ENCODE assay signal across 13 mouse cellular contexts in genomic region chr3:126996721-126997120, GRCm38 (mm10).
DNase-seq lines count a peak whose midpoint lies in the region; ATAC-seq and TF ChIP-seq lines count a peak whose summit lies in the region.
"Had no signal": no experiment of that assay in that cellular context is flagged by ENCODE, and none has a peak within 500 bp of the region (broad histone marks: within the 10 kb centered on the region; RNA-seq: fewer than 3 reads in every experiment).

No protein-coding gene starts in this region.

- 12% methylated on average over 8 of the region's 8 CpGs for WGBS in forebrain, embryonic 15.5 days
- 82% methylated on average over 8 of the region's 8 CpGs for WGBS in limb, embryonic 14.5 days

- H3K9ac ChIP-seq in forebrain, embryonic 15.5 days (replicated peaks), result peak overlapping the region; percentile 22; the same call in 1 of the 2 replicates
- H3K9ac ChIP-seq in limb, embryonic 14.5 days (ENCODE audit: low read depth, low read length, severe bottlenecking), result no peak overlapping the region
- H3K9ac ChIP-seq: heart, embryonic 13.5 days; liver, embryonic 15.5 days had no signal

- peak overlapping the region; percentile 38 for H3K4me2 ChIP-seq in forebrain, embryonic 15.5 days (replicated peaks)
- H3K4me2 ChIP-seq in limb, embryonic 14.5 days (replicated peaks; ENCODE audit: low read depth, low read length, severe bottlenecking), result no peak overlapping the region
- H3K4me2 ChIP-seq: liver, embryonic 15.5 days had no signal

- no peaks in the 10 kb centered on the region for H3K9me3 ChIP-seq in forebrain, embryonic 15.5 days
- no peaks in the 10 kb centered on the region for H3K9me3 ChIP-seq in limb, embryonic 14.5 days (ENCODE audit: control insufficient read depth, low read length)
- H3K9me3 ChIP-seq: heart, embryonic 13.5 days; liver, embryonic 15.5 days had no signal

- H3K27ac ChIP-seq in layer of hippocampus, adult 2 months, result peak overlapping the region; percentile 92
- peak overlapping the region; percentile 72 for H3K27ac ChIP-seq in forebrain, embryonic 15.5 days (replicated peaks)
- H3K27ac ChIP-seq in limb, embryonic 14.5 days (replicated peaks; ENCODE audit: low read depth, low read length), result no peak overlapping the region
- H3K27ac ChIP-seq: heart, embryonic 13.5 days; liver, embryonic 15.5 days had no signal

- peak overlapping the region; percentile 46 for H3K4me3 ChIP-seq in layer of hippocampus, adult 2 months
- peak overlapping the region; percentile 26; the same call in 1 of the 2 replicates for H3K4me3 ChIP-seq in forebrain, embryonic 15.5 days
- H3K4me3 ChIP-seq in limb, embryonic 14.5 days (replicated peaks; ENCODE audit: low read length), result 0 out of 2 replicates have a peak overlapping the region, but pooled peaks have one; percentile 29
- H3K4me3 ChIP-seq: liver, embryonic 15.5 days had no signal

- DNase-seq in layer of hippocampus, adult 2 months (ENCODE audit: low spot score in 2 of 2), result no peak
- no peak for DNase-seq in layer of hippocampus, adult 9-10 months (ENCODE audit: low spot score)
- DNase-seq in limb, embryonic 14.5 days (ENCODE audit: low spot score), result no peak
- peak; percentile 37 for DNase-seq in retina, postnatal 1 day
- DNase-seq in cerebellum, adult 9-11 months, result no peak
- DNase-seq in kidney, postnatal 14 days, result no peak
- DNase-seq: cerebellum, adult 11 months; kidney, adult 11 months; thymus, postnatal 14 days had no signal

- peak; percentile 53 for ATAC-seq in forebrain, embryonic 15.5 days (replicated peaks)
- no peak for ATAC-seq in limb, embryonic 14.5 days (ENCODE audit: low FRiP score, low read depth)
- ATAC-seq in erythroblast, adult 5-6 weeks (replicated peaks; ENCODE audit: low FRiP score, poor library complexity, severe bottlenecking), result no peak

- peaks cover 42% of the 10 kb centered on the region for H3K4me1 ChIP-seq in forebrain, embryonic 15.5 days
- H3K4me1 ChIP-seq in limb, embryonic 14.5 days (ENCODE audit: control insufficient read depth, insufficient read depth, low read length), result peaks cover 13% of the 10 kb centered on the region; the same call in 1 of the 2 replicates
- H3K4me1 ChIP-seq: liver, embryonic 15.5 days had no signal

- H3K36me3 ChIP-seq in forebrain, embryonic 15.5 days, result peaks cover under 1% of the 10 kb centered on the region; the same call in 1 of the 2 replicates
- no peaks in the 10 kb centered on the region; the same call in 1 of the 2 replicates for H3K36me3 ChIP-seq in limb, embryonic 14.5 days (ENCODE audit: control insufficient read depth, insufficient read depth, low read length)
- H3K36me3 ChIP-seq: heart, embryonic 13.5 days; liver, embryonic 15.5 days had no signal

- no peak for TF ChIP-seq CTCF in layer of hippocampus, adult 2 months (conservative IDR thresholded peaks at IDR 0.05)

- no peak for TF ChIP-seq POLR2A in limb, embryonic 14.5 days (IDR thresholded peaks at IDR 0.05; ENCODE audit: borderline replicate concordance, extremely low read depth, insufficient read depth, insufficient read length)

- H3K27me3 ChIP-seq in forebrain, embryonic 15.5 days, result no peaks in the 10 kb centered on the region
- H3K27me3 ChIP-seq in limb, embryonic 14.5 days (ENCODE audit: control insufficient read depth, insufficient read depth, low read length), result no peaks in the 10 kb centered on the region
- H3K27me3 ChIP-seq: heart, embryonic 13.5 days had no signal
